Mouse (Mus musculus): ENCODE measurements around the gene Hspd1. TPM values are rescaled to one million over a fixed set of nuclear protein-coding genes. Genes with fewer than 3 reads are reported as not detected.
"Not testable (repeated sequence)": the region's sequence is repeated elsewhere in the genome, so short reads cannot be mapped to it uniquely, and the experiment has no call there.

Hspd1 gene
- polyA plus RNA-seq (2015; fragmentation: Nextera tagmentation; extraction: Ambion mirVana) = 417 and 450 TPM in 2 replicates

GRCm38 (mm10) chr1:55087932-55088610, at the start of gene Hspd1, which contains the start of gene Hspe1:
TSS of gene Hspd1 (minus strand) at chr1:55088243.
TSS of gene Hspe1 (plus strand) at chr1:55088132.
- peak within 1 kb of the TSS; percentile 95 for H3K9ac ChIP-seq
- ATAC-seq (replicated peaks; ENCODE audit: insufficient number of reproducible peaks, insufficient read depth, low FRiP score, low read depth) = peak; percentile 94
- H3K4me3 ChIP-seq = peak within 1 kb of the TSS; percentile 96
- H3K27ac ChIP-seq = peak within 1 kb of the TSS; percentile 99
- no peaks in the 10 kb centered on the region for H3K9me3 ChIP-seq (replicated peaks)
- under 1% methylated on average over 63 of the region's 76 CpGs for WGBS
- H3K27me3 ChIP-seq = no peaks in the 10 kb centered on the region
- H3K4me1 ChIP-seq (replicated peaks) = peaks cover 27% of the 10 kb centered on the region
- peak within 1 kb of the TSS; percentile 82 for H3K4me2 ChIP-seq
- peaks cover 42% of the 10 kb centered on the region for H3K36me3 ChIP-seq

GRCm38 (mm10) chr1:55135846-55136245, 47.8 kb upstream of the Hspd1 start:
- Histone ChIP-seq H3K27ac (no peak overlapping the region), H3K27me3 (no peaks in the 10 kb centered on the region), H3K4me3 (no peak overlapping the region), H3K9me3 (replicated peaks) (no peaks in the 10 kb centered on the region), H3K36me3 (peaks cover 4% of the 10 kb centered on the region), H3K9ac (no peak overlapping the region), H3K4me1 (replicated peaks) (peaks cover 11% of the 10 kb centered on the region), H3K4me2 (no peak overlapping the region)
- WGBS = 94% methylated on average over 1 of the region's 1 CpGs
- ATAC-seq (replicated peaks; ENCODE audit: insufficient number of reproducible peaks, insufficient read depth, low FRiP score, low read depth) = no peak

- H3K4me3 ChIP-seq = no peak overlapping the region
- no peak overlapping the region for H3K27ac ChIP-seq
- H3K4me2 ChIP-seq = no peak overlapping the region
- H3K4me1 ChIP-seq (replicated peaks) = peaks cover 11% of the 10 kb centered on the region
- ATAC-seq (replicated peaks; ENCODE audit: insufficient number of reproducible peaks, insufficient read depth, low FRiP score, low read depth) = no peak
- H3K9me3 ChIP-seq (replicated peaks) = no peaks in the 10 kb centered on the region
- no peaks in the 10 kb centered on the region for H3K27me3 ChIP-seq
- peaks cover 3% of the 10 kb centered on the region; the same call in 1 of the 2 replicates for H3K36me3 ChIP-seq
- WGBS = 96% methylated on average over 3 of the region's 3 CpGs
- H3K9ac ChIP-seq = no peak overlapping the region
These were observed 46.3 kb upstream of the Hspd1 start for GRCm38 (mm10) chr1:55134301-55134700.

- Histone ChIP-seq H3K9ac (no peak overlapping the region), H3K4me2 (no peak overlapping the region)
- no peak for ATAC-seq (replicated peaks; ENCODE audit: insufficient number of reproducible peaks, insufficient read depth, low FRiP score, low read depth)
These were observed 45.1 kb upstream of the Hspd1 start for GRCm38 (mm10) chr1:55133173-55133572.

GRCm38 (mm10) chr1:55132308-55132707, 44.3 kb upstream of the Hspd1 start:
- Histone ChIP-seq H3K36me3 (no peaks in the 10 kb centered on the region), H3K27me3 (no peaks in the 10 kb centered on the region), H3K9me3 (replicated peaks) (no peaks in the 10 kb centered on the region), H3K9ac (peak overlapping the region; percentile 91), H3K4me3 (peak overlapping the region; percentile 85), H3K4me1 (replicated peaks) (peaks cover 11% of the 10 kb centered on the region), H3K4me2 (peak overlapping the region; percentile 67), H3K27ac (peak overlapping the region; percentile 97; the same call in 1 of the 2 replicates)
- no peak for ATAC-seq (replicated peaks; ENCODE audit: insufficient number of reproducible peaks, insufficient read depth, low FRiP score, low read depth)
- WGBS = 41% methylated on average over 4 of the region's 4 CpGs

More at GRCm38 (mm10) chr1:55133173-55133572, 45.1 kb upstream of the Hspd1 start:
- Histone ChIP-seq H3K27ac (no peak overlapping the region), H3K4me1 (replicated peaks) (peaks cover 11% of the 10 kb centered on the region), H3K27me3 (no peaks in the 10 kb centered on the region), H3K36me3 (peaks cover 3% of the 10 kb centered on the region; the same call in 1 of the 2 replicates), H3K9me3 (replicated peaks) (no peaks in the 10 kb centered on the region), H3K4me3 (no peak overlapping the region)
- WGBS = 60% methylated on average over 2 of the region's 2 CpGs

- no peaks in the 10 kb centered on the region for H3K9me3 ChIP-seq (replicated peaks)
- H3K4me2 ChIP-seq = peak overlapping the region; percentile 67
- peaks cover 11% of the 10 kb centered on the region for H3K4me1 ChIP-seq (replicated peaks)
- peak overlapping the region; percentile 91 for H3K9ac ChIP-seq
- no peaks in the 10 kb centered on the region for H3K27me3 ChIP-seq
- peak overlapping the region; percentile 85 for H3K4me3 ChIP-seq
- ATAC-seq (replicated peaks; ENCODE audit: insufficient number of reproducible peaks, insufficient read depth, low FRiP score, low read depth) = peak; percentile 61
- H3K27ac ChIP-seq = peak overlapping the region; percentile 97
- WGBS = under 1% methylated on average over 47 of the region's 47 CpGs
- no peaks in the 10 kb centered on the region for H3K36me3 ChIP-seq
These were observed 43.5 kb upstream of the Hspd1 start for GRCm38 (mm10) chr1:55131424-55132014.

- peak; percentile 95 for ATAC-seq (replicated peaks; ENCODE audit: insufficient number of reproducible peaks, insufficient read depth, low FRiP score, low read depth)
- H3K4me2 ChIP-seq = peak within 1 kb of the TSS; percentile 67
- WGBS = under 1% methylated on average over 42 of the region's 42 CpGs
- H3K9ac ChIP-seq = peak within 1 kb of the TSS; percentile 91
- no peaks in the 10 kb centered on the region for H3K9me3 ChIP-seq (replicated peaks)
- H3K4me1 ChIP-seq (replicated peaks) = peaks cover 11% of the 10 kb centered on the region
- no peaks in the 10 kb centered on the region for H3K36me3 ChIP-seq
- H3K27ac ChIP-seq = peak within 1 kb of the TSS; percentile 97
- H3K4me3 ChIP-seq = peak within 1 kb of the TSS; percentile 85
- H3K27me3 ChIP-seq = no peaks in the 10 kb centered on the region
These were observed 42.9 kb upstream of the Hspd1 start, which contains the start of gene Mob4 for GRCm38 (mm10) chr1:55130943-55131401. TSS of gene Mob4 (plus strand) at chr1:55131231.

- no peaks in the 10 kb centered on the region for H3K27me3 ChIP-seq
- 65% methylated on average over 10 of the region's 10 CpGs for WGBS
- no peaks in the 10 kb centered on the region for H3K36me3 ChIP-seq
- H3K4me1 ChIP-seq (replicated peaks) = peaks cover 11% of the 10 kb centered on the region
- peak overlapping the region; percentile 85 for H3K4me3 ChIP-seq
- no peak for ATAC-seq (replicated peaks; ENCODE audit: insufficient number of reproducible peaks, insufficient read depth, low FRiP score, low read depth)
- H3K9ac ChIP-seq = peak overlapping the region; percentile 91
- peak overlapping the region; percentile 67 for H3K4me2 ChIP-seq
- H3K27ac ChIP-seq = peak overlapping the region; percentile 97
- no peaks in the 10 kb centered on the region for H3K9me3 ChIP-seq (replicated peaks)
These were observed 42.3 kb upstream of the Hspd1 start for GRCm38 (mm10) chr1:55130190-55130916.

GRCm38 (mm10) chr1:55129716-55130115, 41.7 kb upstream of the Hspd1 start:
- Histone ChIP-seq H3K9ac (no peak overlapping the region), H3K4me1 (replicated peaks) (peaks cover 11% of the 10 kb centered on the region), H3K9me3 (replicated peaks) (no peaks in the 10 kb centered on the region), H3K4me3 (no peak overlapping the region), H3K36me3 (no peaks in the 10 kb centered on the region), H3K4me2 (no peak overlapping the region), H3K27me3 (no peaks in the 10 kb centered on the region), H3K27ac (no peak overlapping the region)
- ATAC-seq (replicated peaks; ENCODE audit: insufficient number of reproducible peaks, insufficient read depth, low FRiP score, low read depth) = no peak
- 87% methylated on average over 5 of the region's 5 CpGs for whole genome bisulfite sequencing

GRCm38 (mm10) chr1:55124136-55124535, 36.1 kb upstream of the Hspd1 start:
- not testable (repeated sequence) for H3K27me3 ChIP-seq; H3K9ac ChIP-seq; ATAC-seq (replicated peaks; ENCODE audit: insufficient number of reproducible peaks, insufficient read depth, low FRiP score, low read depth); H3K9me3 ChIP-seq (replicated peaks); H3K4me2 ChIP-seq; H3K36me3 ChIP-seq; H3K27ac ChIP-seq; H3K4me3 ChIP-seq; H3K4me1 ChIP-seq (replicated peaks)
- 88% methylated on average over 2 of the region's 2 CpGs for WGBS

GRCm38 (mm10) chr1:55123561-55123960, 35.5 kb upstream of the Hspd1 start:
- WGBS = 73% methylated on average over 2 of the region's 2 CpGs

More at GRCm38 (mm10) chr1:55123561-55123960, 35.5 kb upstream of the Hspd1 start:
- ATAC-seq (replicated peaks; ENCODE audit: insufficient number of reproducible peaks, insufficient read depth, low FRiP score, low read depth) = no peak
- no peaks in the 10 kb centered on the region for H3K27me3 ChIP-seq
- no peak overlapping the region for H3K9ac ChIP-seq
- H3K36me3 ChIP-seq = no peaks in the 10 kb centered on the region
- no peaks in the 10 kb centered on the region for H3K4me1 ChIP-seq (replicated peaks)
- H3K4me2 ChIP-seq = no peak overlapping the region
- no peak overlapping the region for H3K4me3 ChIP-seq
- H3K9me3 ChIP-seq (replicated peaks) = no peaks in the 10 kb centered on the region
- H3K27ac ChIP-seq = no peak overlapping the region

Data from heart, embryonic 15.5 days (tissue).